Mouse (Mus musculus) thymus, adult 2 months (tissue): ENCODE measurements around the gene Osbpl7.

Experiments used
- CTCF ChIP-seq: fragments of 200-500 bp; IDR thresholded peaks from 2 replicates; pipeline ENCODE4 v1.5.1; 2012; ENCODE audit warnings: mild to moderate bottlenecking, control low read depth, low read length, moderate library complexity, borderline replicate concordance; ENCODE audit not compliant: control insufficient read depth, poor library complexity, insufficient read depth; ENCODE audit errors: extremely low read depth
- POLR2A ChIP-seq: fragments of 200-500 bp; IDR thresholded peaks from 2 replicates; pipeline ENCODE4 v1.6.1; 2012; ENCODE audit warnings: mild to moderate bottlenecking, low read length, control low read depth, moderate library complexity; ENCODE audit not compliant: control insufficient read depth, poor library complexity, insufficient read depth; ENCODE audit errors: extremely low read depth

- TF ChIP-seq CTCF (no peak), POLR2A (no peak)
Observed at GRCm38 (mm10) chr11:97044902-97045301, 5.5 kb upstream of the Osbpl7 start.
